Mouse (Mus musculus) layer of hippocampus, postnatal 10 days (tissue): Measurements from ENCODE around the gene Jag1. TPM values are rescaled to one million over a fixed set of nuclear protein-coding genes. Genes with fewer than 3 reads are reported as not detected.

Source experiments
- DNase-seq, 2 experiments: peaks; one replicate each; pipeline ENCODE4 v3.0.0; 2021; ENCODE audit warnings: low spot score in 2 of 2
- total RNA-seq, 2 experiments: library from RNA; stranded (reverse); gene quantifications; 2 replicates each; pipeline ENCODE4 v1.2.3; 2021

Jag1 gene
- total RNA-seq, 2 experiments from 2014 or later: 9.4 to 9.7 TPM

- no peak for DNase-seq
Measured at GRCm38 (mm10) chr2:137101074-137101473, 15.4 kb downstream of the Jag1 start.

GRCm38 (mm10) chr2:137099211-137099734 lies 17.2 kb downstream of the Jag1 start:
- no peak for DNase-seq

- no peak for DNase-seq
Measured at GRCm38 (mm10) chr2:137098269-137099035, 18.0 kb downstream of the Jag1 start.

GRCm38 (mm10) chr2:137096981-137097460 lies 19.4 kb downstream of the Jag1 start:
- DNase-seq: no peak

- DNase-seq: no peak
Measured at GRCm38 (mm10) chr2:137094301-137094700, 22.1 kb downstream of the Jag1 start.

- DNase-seq: no peak
Measured at GRCm38 (mm10) chr2:137093298-137093630, 23.2 kb downstream of the Jag1 start.

GRCm38 (mm10) chr2:137092523-137093297 lies 23.7 kb downstream of the Jag1 start:
- DNase-seq: no peak

GRCm38 (mm10) chr2:137091766-137092522 lies 24.5 kb downstream of the Jag1 start:
- DNase-seq: no peak

GRCm38 (mm10) chr2:137087705-137088104 lies 28.7 kb downstream of the Jag1 start:
- DNase-seq: no peak

- DNase-seq: no peak
Measured at GRCm38 (mm10) chr2:137086621-137087395, 29.6 kb downstream of the Jag1 start.

- DNase-seq: no peak
Measured at GRCm38 (mm10) chr2:137085257-137085656, 31.2 kb downstream of the Jag1 start.

- peak; percentile 27 to 33 for DNase-seq
Measured at GRCm38 (mm10) chr2:137082896-137083620, 33.4 kb downstream of the Jag1 start.

- no peak for DNase-seq
Measured at GRCm38 (mm10) chr2:137081001-137081400, 35.4 kb downstream of the Jag1 start.

GRCm38 (mm10) chr2:137080468-137080867 lies 36.0 kb downstream of the Jag1 start:
- DNase-seq: no peak

- no peak for DNase-seq
Measured at GRCm38 (mm10) chr2:137079721-137080320, 36.6 kb downstream of the Jag1 start.

- no peak for DNase-seq
Measured at GRCm38 (mm10) chr2:137078771-137079170, 37.7 kb downstream of the Jag1 start.

GRCm38 (mm10) chr2:137074313-137074620 lies 42.2 kb downstream of the Jag1 start:
- DNase-seq: no peak

GRCm38 (mm10) chr2:137073473-137074312 lies 42.8 kb downstream of the Jag1 start:
- peak in 1 of 2 experiments; percentile 9 for DNase-seq
